Mouse (Mus musculus): ENCODE results near the gene Phlda2. TPM values are rescaled to one million over a fixed set of nuclear protein-coding genes. Genes with fewer than 3 reads are reported as not detected.

The Phlda2 gene
- polyA plus RNA-seq, 1 experiment from 2014 or later: 10.5 TPM

DNA sequence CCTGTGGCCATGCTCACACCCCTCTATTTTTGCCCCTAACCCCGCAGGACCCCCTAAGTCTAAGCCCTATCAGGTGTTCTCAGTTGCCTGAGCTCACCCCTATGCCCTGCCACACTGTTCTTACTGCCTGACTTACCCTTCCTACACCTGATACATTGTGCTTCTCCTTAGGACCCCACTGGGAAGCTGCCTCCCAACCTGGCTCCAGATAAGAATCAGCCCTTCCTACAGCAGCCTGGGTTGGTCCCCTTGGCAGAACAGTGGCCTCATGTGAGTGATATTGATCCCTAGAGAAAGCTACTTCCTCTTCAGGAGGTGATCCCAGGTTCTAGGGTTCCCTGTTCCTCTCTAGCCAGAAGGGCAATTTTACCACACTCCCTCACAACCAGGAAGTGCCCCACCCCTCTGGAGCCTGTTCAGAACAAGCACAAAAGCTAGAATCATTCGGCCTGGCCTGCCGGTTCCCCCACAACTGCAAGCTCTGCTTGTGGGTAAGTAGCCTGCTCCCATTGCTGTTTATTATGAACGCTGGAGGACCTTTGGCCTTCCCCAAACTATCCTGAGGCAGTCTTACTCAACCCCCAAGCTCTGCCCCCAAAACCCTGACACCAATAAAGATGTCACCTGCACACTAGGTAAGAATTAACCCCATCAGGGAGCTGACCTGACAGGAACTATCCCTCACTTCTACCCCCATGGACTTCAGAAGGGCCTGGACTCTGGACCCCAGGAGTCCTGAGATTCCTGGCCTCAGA lies 29.4 kb downstream of the Phlda2 start, which contains the start of gene Slc22a18:
TSS of gene Slc22a18 (plus strand) at position 390 of the 755 bp plus-strand sequence.
- Histone ChIP-seq H3K9ac (no peak within 1 kb of the TSS), H3K4me3 (peak within 1 kb of the TSS; percentile 16; the same call in 1 of the 2 replicates)
- 27% methylated on average over 4 of the region's 4 CpGs for WGBS

DNA sequence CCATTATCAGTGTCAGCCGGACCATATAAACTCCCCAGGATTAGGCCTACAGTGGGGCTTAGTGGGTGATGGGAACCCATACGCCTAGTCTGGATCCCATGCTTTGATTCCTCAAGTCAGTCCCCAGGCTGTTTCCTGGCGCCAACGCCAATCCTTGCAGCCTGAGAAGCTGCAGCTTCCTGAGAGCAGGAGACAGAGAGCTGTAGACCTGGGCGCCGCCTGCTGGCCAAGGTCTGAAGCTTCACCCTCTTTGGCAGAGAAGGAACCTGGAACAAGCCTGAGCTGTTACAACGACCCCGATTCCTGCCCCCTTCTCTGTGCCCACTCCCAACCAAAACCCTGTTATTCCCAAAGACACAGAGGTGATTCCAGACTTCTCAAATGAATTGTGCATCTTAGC lies 33.0 kb downstream of the Phlda2 start:
- Histone ChIP-seq H3K36me3 (no peaks in the 10 kb centered on the region), H3K4me1 (peaks cover 33% of the 10 kb centered on the region), H3K27me3 (no peaks in the 10 kb centered on the region; the same call in 1 of the 2 replicates), H3K9ac (no peak overlapping the region), H3K4me2 (no peak overlapping the region), H3K4me3 (no peak overlapping the region), H3K9me3 (no peaks in the 10 kb centered on the region), H3K27ac (no peak overlapping the region)
- 12% methylated on average over 8 of the region's 8 CpGs for whole genome bisulfite sequencing
- ATAC-seq (ENCODE audit: insufficient number of reproducible peaks, low FRiP score, low TSS enrichment, low read depth): no peak

More for the DNA sequence above, 29.4 kb downstream of the Phlda2 start, which contains the start of gene Slc22a18:
- Histone ChIP-seq H3K4me1 (peaks cover 17% of the 10 kb centered on the region), H3K9me3 (no peaks in the 10 kb centered on the region), H3K4me2 (peak within 1 kb of the TSS; percentile 22), H3K27ac (no peak within 1 kb of the TSS), H3K36me3 (no peaks in the 10 kb centered on the region), H3K27me3 (no peaks in the 10 kb centered on the region; the same call in 1 of the 2 replicates)
- ATAC-seq (ENCODE audit: insufficient number of reproducible peaks, low FRiP score, low TSS enrichment, low read depth): no peak

DNA sequence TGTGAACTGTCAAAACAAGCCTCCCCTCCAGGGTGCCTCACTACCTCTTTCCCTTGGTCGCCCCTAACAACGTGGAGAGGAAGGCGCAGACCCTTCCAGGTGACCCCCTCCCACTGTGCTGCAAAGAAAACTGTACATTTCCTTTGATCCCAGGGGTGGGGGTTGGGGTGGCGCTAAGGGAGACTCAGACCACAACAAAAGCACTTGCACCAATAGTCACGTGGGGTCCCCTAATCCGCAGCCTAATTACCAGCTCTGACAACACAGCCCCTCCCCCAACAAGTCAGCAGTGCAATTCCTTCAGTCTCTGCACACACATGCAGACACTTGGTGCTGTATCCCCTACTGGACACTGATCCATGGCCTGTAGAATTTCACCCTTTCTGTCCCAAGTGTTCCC lies 35.2 kb downstream of the Phlda2 start:
- no peaks in the 10 kb centered on the region for H3K9me3 ChIP-seq
- H3K27ac ChIP-seq: no peak overlapping the region
- peaks cover 39% of the 10 kb centered on the region for H3K4me1 ChIP-seq
- H3K9ac ChIP-seq: no peak overlapping the region
- no peak for ATAC-seq (ENCODE audit: insufficient number of reproducible peaks, low FRiP score, low TSS enrichment, low read depth)
- H3K4me2 ChIP-seq: no peak overlapping the region
- H3K4me3 ChIP-seq: no peak overlapping the region
- H3K36me3 ChIP-seq: no peaks in the 10 kb centered on the region
- H3K27me3 ChIP-seq: no peaks in the 10 kb centered on the region; the same call in 1 of the 2 replicates
- WGBS: 19% methylated on average over 6 of the region's 6 CpGs

GRCm38 (mm10) chr7:143466099-143466677 lies 36.8 kb downstream of the Phlda2 start:
- H3K27ac ChIP-seq: peak overlapping the region; percentile 90
- no peak for ATAC-seq (ENCODE audit: insufficient number of reproducible peaks, low FRiP score, low TSS enrichment, low read depth)
- no peaks in the 10 kb centered on the region for H3K36me3 ChIP-seq
- 27% methylated on average over 14 of the region's 14 CpGs for WGBS
- H3K9ac ChIP-seq: no peak overlapping the region
- peaks cover 47% of the 10 kb centered on the region for H3K4me1 ChIP-seq
- 0 out of 2 replicates have a peak overlapping the region, but pooled peaks have one; percentile 0 for H3K4me2 ChIP-seq
- no peaks in the 10 kb centered on the region for H3K9me3 ChIP-seq
- no peak overlapping the region for H3K4me3 ChIP-seq
- H3K27me3 ChIP-seq: no peaks in the 10 kb centered on the region; the same call in 1 of the 2 replicates

DNA sequence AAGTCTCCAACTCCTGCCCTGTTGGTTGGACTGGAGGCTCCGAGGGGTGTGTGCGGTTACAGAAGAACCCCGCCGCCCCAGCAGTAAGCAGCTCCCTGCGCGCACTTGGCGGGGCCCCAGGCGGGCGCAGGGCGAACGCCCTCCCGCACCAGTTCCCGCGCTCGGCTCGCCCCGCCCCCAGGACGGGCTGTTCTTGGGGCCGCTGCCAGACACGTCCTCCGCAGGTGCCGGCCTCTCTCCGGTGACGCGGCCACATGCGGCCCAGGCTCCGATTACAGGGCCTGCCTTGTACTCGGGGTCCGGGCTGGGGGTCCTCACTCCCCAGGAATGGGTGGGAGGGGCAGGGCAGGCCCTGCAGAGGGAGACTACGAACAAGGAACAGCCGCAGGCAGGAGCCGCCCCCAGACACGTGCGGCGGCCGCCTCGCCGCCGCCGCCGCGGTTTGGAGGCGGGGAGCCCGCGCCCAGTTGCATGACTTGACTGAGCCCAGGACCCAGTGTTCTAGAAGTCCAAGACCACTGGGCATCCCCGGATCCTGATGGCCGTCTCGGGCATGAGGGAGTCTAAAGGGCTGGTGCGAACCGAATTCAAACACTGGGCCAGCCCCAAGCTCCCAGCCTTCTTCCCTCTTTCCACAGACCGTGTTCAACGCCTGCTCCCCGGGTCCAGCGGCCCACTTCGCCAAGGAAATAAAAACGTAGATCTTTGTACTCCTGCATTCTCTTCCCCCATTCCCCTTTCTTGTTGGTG lies 38.0 kb downstream of the Phlda2 start:
- ATAC-seq (ENCODE audit: insufficient number of reproducible peaks, low FRiP score, low TSS enrichment, low read depth): peak; percentile 65
- Histone ChIP-seq H3K9me3 (peaks cover 8% of the 10 kb centered on the region), H3K4me1 (peaks cover 47% of the 10 kb centered on the region), H3K36me3 (no peaks in the 10 kb centered on the region), H3K4me3 (peak overlapping the region; percentile 31), H3K4me2 (peak overlapping the region; percentile 57), H3K9ac (no peak overlapping the region), H3K27ac (peak overlapping the region; percentile 90), H3K27me3 (no peaks in the 10 kb centered on the region)
- 20% methylated on average over 56 of the region's 56 CpGs for whole genome bisulfite sequencing

- no peak for ATAC-seq (ENCODE audit: insufficient number of reproducible peaks, low FRiP score, low TSS enrichment, low read depth)
- Histone ChIP-seq H3K36me3 (no peaks in the 10 kb centered on the region), H3K9ac (no peak overlapping the region), H3K9me3 (peaks cover 16% of the 10 kb centered on the region), H3K27ac (peak overlapping the region; percentile 90), H3K4me1 (peaks cover 48% of the 10 kb centered on the region), H3K4me2 (no peak overlapping the region), H3K27me3 (peaks cover 4% of the 10 kb centered on the region; the same call in 1 of the 2 replicates), H3K4me3 (no peak overlapping the region)
- WGBS: 28% methylated on average over 11 of the region's 11 CpGs
These were observed 39.0 kb downstream of the Phlda2 start for GRCm38 (mm10) chr7:143463865-143464415.

- Histone ChIP-seq H3K4me3 (no peak overlapping the region), H3K9me3 (peaks cover 16% of the 10 kb centered on the region), H3K4me1 (peaks cover 51% of the 10 kb centered on the region), H3K27me3 (peaks cover 4% of the 10 kb centered on the region; the same call in 1 of the 2 replicates), H3K36me3 (no peaks in the 10 kb centered on the region), H3K9ac (no peak overlapping the region), H3K4me2 (no peak overlapping the region), H3K27ac (peak overlapping the region; percentile 5; the same call in 1 of the 2 replicates)
- WGBS: 70% methylated on average over 5 of the region's 5 CpGs
- ATAC-seq (ENCODE audit: insufficient number of reproducible peaks, low FRiP score, low TSS enrichment, low read depth): no peak
These were observed 40.4 kb downstream of the Phlda2 start for GRCm38 (mm10) chr7:143462516-143462915.

DNA sequence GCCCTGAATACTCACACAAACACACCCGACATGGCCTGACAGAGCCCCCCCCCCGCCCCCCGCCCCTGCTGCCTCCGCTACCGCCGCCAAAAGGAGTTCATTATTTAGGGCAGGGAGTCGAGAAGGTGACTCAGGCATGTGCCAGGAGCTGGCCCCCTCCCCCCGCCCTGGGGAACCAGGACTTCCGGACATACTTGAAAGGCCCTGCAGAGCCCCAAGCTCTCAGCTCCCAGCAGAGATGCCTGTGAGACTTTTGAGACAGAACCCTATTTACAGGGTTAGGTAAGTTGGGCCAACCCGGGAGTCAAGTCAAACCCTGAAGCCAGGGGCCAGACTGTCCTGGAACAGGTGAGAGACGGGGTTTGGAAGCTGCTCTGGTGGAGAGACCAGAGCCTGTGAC lies 41.0 kb downstream of the Phlda2 start:
- no peak for ATAC-seq (ENCODE audit: insufficient number of reproducible peaks, low FRiP score, low TSS enrichment, low read depth)
- H3K27ac ChIP-seq: peak overlapping the region; percentile 60

GRCm38 (mm10) chr7:143461294-143461870 lies 41.6 kb downstream of the Phlda2 start:
- Histone ChIP-seq H3K4me1 (peaks cover 50% of the 10 kb centered on the region), H3K27ac (peak overlapping the region; percentile 60), H3K4me3 (peak overlapping the region; percentile 26), H3K4me2 (peak overlapping the region; percentile 42), H3K36me3 (no peaks in the 10 kb centered on the region), H3K9ac (no peak overlapping the region), H3K27me3 (peaks cover 4% of the 10 kb centered on the region; the same call in 1 of the 2 replicates), H3K9me3 (peaks cover 16% of the 10 kb centered on the region)
- peak; percentile 8 for ATAC-seq (ENCODE audit: insufficient number of reproducible peaks, low FRiP score, low TSS enrichment, low read depth)
- 34% methylated on average over 19 of the region's 32 CpGs for WGBS

More for the DNA sequence above, 41.0 kb downstream of the Phlda2 start:
- Histone ChIP-seq H3K9me3 (peaks cover 16% of the 10 kb centered on the region), H3K4me3 (no peak overlapping the region; the same call in 1 of the 2 replicates), H3K9ac (no peak overlapping the region), H3K36me3 (no peaks in the 10 kb centered on the region), H3K27me3 (peaks cover 4% of the 10 kb centered on the region; the same call in 1 of the 2 replicates), H3K4me2 (peak overlapping the region; percentile 42; the same call in 1 of the 2 replicates), H3K4me1 (peaks cover 51% of the 10 kb centered on the region)
- 36% methylated on average over 11 of the region's 11 CpGs for WGBS

DNA sequence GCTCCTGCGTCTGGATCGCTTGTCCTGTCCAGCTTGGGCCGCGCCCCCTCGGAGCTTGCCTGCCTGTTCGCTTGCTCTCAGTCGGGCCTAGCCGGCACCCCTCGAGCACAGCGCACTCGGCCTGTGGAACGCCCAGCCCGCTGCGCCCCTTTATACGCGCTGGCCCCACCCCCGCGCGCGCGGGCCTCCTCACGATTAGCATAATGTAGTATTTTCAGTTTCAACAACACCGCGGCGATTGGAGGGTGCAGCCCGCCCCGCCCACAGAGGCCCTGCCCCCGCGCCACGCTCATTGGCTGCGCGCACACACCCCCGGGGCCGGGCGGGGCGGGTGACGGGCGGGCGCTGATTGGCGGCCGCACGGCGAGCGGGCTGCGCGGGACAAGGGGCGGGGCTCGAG lies 42.1 kb downstream of the Phlda2 start, which contains the start of gene Cdkn1c:
TSS of gene Cdkn1c (minus strand) at position 177 of the 400 bp plus-strand sequence.
- 35% methylated on average over 44 of the region's 48 CpGs for WGBS
- Histone ChIP-seq H3K4me1 (peaks cover 48% of the 10 kb centered on the region), H3K36me3 (no peaks in the 10 kb centered on the region), H3K9me3 (peaks cover 16% of the 10 kb centered on the region), H3K27me3 (peaks cover 4% of the 10 kb centered on the region; the same call in 1 of the 2 replicates), H3K4me3 (peak within 1 kb of the TSS; percentile 59), H3K27ac (peak within 1 kb of the TSS; percentile 87), H3K4me2 (peak within 1 kb of the TSS; percentile 49), H3K9ac (peak within 1 kb of the TSS; percentile 68)
- peak; percentile 84 for ATAC-seq (ENCODE audit: insufficient number of reproducible peaks, low FRiP score, low TSS enrichment, low read depth)
